Mouse (Mus musculus): ENCODE results near the gene Cdk19.

- TF ChIP-seq GATA1 (IDR thresholded peaks at IDR 0.05; ENCODE audit: borderline replicate concordance, low read length) (no peak), FLI1 (IDR thresholded peaks at IDR 0.05; ENCODE audit: low read length) (no peak)
These were observed 34.4 kb downstream of the Cdk19 start for GRCm38 (mm10) chr10:40373749-40374148.
